Mouse (Mus musculus): Measurements from ENCODE around the gene Foxm1.

Foxm1 gene

DNA sequence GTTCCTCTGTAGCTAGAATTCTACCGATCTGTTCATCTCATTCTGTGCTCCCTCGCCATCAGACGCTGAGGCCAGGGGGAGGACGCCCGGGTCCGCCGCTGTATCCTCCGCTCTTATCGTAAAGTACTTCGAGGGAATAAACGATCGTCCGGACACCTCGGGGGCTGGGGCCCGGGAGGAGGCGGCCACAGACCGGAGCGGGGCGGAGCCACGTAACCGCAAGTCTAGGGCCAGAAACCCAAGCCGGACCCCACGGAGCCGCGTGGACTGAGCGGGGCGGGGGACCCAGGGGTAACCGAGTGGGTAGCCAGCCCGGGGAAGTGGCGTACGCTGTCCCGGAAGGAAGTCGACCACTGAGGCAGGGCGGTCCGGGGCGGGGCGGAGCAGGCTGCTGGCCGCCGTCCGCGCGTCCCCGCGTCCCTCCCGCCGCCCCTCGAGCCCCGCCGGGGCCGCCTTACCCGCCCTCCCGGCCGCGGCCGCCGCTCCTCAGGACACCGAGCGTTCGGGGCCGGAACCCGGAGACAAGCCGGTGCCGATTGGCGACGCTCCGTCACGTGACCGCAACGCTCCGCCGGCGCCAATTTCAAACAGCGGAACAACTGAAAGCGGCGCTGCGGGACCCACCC is at the start of gene Foxm1, which contains the start of gene Rhno1:
Gene Foxm1 (plus strand): TSS at position 587 of the 626 bp plus-strand sequence.
Gene Rhno1 (minus strand): TSS at position 531 of the 626 bp plus-strand sequence.
- DNase-seq, result peak; percentile 87 to 92

GRCm38 (mm10) chr6:128314796-128315195 is 48.0 kb upstream of the Foxm1 start:
- DNase-seq, result no peak

DNA sequence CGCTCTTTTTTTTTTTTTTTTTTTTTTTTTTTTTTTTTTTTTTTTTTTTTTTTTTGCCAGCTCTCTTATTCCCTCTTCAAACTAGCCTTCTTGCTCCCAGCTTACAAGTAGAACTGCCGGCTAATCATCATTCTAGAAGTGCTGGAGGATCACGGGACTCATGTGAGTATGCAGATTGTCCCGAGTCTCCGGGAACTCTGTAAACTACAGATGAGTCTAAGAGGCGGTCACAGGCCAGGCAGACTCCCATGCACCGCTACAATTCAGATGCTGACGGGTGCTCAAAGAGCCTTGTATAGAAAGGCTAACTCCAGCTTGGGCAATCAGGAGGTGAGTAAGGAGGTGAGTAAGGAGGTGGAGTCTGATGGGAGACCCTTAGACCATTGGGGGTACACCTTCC is 47.2 kb upstream of the Foxm1 start:
- DNase-seq, result no peak

- peak; percentile 53 to 76 for DNase-seq
These were observed 44.5 kb upstream of the Foxm1 start for GRCm38 (mm10) chr6:128318317-128318716.

DNA sequence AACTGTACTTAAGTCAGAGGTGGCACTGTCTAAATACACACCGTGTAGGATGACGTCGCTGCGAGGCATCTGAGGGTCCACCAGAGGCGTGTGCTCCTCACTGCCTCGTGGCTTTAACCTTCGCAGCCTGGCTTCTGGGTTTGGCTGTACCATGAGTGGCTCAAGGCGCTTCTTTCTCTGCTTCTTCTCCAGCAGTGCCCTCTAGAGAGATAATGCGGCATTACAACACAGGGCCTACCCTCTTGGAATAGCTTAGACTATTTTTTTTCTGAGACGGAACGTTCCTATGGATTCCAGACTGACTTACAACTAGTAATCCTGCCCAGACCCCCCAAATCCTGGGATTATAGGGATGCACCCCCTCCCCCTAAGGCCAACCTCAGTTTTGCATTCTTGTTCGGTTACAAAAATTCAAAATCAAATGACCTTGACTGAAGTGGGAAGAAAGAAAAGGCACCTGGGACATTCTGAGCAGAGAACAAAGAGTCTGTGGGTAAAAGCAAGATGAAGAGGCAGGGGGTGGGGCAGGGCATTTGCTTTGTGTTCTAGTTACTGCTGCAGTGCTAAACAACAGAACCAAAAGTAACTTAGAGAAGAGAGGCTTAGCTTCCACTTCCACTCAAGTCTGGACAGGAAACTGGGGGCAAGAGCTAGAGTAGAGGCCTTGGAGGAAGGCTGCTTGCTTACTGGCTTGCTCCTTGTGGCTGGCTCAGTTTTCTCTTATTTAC is 28.2 kb upstream of the Foxm1 start:
- DNase-seq, result peak; percentile 80 to 90

DNA sequence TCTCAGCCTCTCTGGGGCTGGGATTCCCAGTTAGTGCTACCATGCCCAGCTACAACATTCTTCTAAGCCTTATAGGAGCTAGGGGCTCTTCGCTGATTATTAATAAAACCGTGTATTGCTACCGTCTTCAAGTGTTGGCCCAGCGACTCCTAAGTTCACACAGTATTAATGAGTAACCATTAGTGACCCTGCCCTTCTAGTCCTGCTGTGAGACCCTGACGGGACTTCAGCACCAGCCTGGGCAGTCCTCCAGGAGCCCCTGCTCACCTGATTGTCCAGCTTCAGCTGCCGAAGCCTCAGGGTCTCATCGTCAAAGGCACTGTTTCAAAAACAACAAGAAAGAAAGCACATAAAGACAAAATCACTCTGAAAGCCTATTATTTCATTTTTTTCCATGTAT is 25.3 kb upstream of the Foxm1 start:
- DNase-seq, result no peak

DNA sequence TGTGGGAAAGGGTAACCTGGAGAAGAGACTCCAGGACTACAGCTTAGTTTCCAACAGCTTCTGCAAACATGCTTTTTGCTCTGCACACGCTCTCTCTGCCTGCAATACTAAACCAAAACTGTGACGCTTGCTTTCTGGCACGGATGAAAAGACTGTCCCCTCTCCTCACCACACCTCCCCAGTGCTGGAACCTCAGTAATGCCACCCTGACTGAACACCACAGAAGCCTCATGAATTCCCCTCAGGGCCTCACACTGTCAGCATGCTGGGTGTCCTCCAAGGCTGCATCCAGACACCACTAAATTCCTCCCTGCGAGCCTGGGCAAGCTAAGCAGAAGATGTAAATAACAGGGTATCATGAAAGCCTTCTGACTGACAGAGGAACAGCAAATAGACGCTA is 23.9 kb upstream of the Foxm1 start:
- DNase-seq, result no peak

GRCm38 (mm10) chr6:128341956-128342723 is 20.6 kb upstream of the Foxm1 start:
- DNase-seq, result no peak

- no peak for DNase-seq
These were observed 17.1 kb upstream of the Foxm1 start for GRCm38 (mm10) chr6:128345623-128346022.

DNA sequence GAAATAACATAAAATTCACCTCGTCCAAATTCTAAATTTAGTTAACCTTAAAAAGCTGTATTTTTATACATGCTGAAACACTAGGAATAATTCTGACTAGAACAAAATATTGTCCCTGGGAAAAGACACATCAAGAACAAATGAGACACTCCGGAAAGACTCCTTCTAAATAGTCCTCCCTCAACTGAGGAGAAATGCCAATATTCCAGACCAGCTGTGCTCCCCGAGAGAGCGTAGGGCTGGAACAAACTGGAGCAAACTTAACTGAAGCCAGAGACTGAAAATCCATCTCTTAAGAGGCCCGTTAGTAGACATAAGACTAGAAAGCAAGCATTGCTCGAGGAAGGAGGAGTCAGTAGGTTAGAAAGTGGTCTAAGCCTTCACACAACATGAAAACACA is 16.0 kb upstream of the Foxm1 start:
- no peak for DNase-seq

GRCm38 (mm10) chr6:128349711-128350110 is 13.1 kb upstream of the Foxm1 start:
- peak in 1 of 2 experiments; percentile 22 for DNase-seq

DNA sequence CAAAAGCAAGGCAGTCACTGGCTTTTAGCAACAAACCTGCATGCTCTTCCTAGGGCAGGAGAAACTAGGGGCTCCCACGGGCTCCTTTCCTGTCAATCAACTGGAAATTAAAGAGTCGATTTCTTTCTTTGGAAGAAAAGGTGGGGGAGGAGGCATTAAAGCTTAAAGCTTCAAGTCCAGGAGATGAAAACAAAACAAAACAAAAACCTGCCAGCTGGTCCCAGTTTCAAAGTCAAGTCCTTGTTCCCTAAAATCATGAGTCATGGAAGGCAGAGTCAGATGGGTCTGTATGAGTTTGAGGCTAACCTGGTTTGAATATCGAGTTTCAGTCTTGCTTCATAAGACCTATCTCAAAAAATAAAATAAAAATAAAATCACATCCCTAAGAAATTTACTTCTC is 8.6 kb upstream of the Foxm1 start:
- no peak for DNase-seq

- peak in 1 of 2 experiments; percentile 53 for DNase-seq
These were observed 7.5 kb upstream of the Foxm1 start for GRCm38 (mm10) chr6:128355201-128355681.

- DNase-seq, result peak; percentile 97 to 99
These were observed 6.9 kb upstream of the Foxm1 start, which contains the start of gene Tulp3 for GRCm38 (mm10) chr6:128355726-128356416. Tulp3 (minus strand) TSS chr6:128355851.

DNA sequence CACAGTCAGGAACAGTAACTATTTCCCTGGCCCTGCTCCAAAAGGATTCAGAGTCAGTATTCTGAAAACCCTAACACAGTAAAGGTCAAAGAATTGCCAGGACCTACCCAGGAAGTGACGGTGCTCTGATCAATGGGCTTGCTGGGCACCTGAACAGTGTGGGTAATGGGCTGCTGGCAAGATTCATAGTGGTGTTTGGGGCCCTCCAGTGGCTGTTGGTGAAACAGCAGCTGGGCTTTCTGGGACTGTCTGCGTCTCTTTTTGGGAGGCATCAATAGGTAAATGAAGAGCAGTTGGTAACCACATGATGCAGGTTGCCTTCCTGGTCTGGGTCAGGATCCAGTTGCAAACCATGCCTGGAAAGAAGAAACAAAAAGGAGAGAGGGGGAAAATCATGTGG is 3.8 kb upstream of the Foxm1 start:
- peak; percentile 80 to 84 for DNase-seq

GRCm38 (mm10) chr6:128361901-128362300 is 866 bp upstream of the Foxm1 start:
- no peak for DNase-seq

DNA sequence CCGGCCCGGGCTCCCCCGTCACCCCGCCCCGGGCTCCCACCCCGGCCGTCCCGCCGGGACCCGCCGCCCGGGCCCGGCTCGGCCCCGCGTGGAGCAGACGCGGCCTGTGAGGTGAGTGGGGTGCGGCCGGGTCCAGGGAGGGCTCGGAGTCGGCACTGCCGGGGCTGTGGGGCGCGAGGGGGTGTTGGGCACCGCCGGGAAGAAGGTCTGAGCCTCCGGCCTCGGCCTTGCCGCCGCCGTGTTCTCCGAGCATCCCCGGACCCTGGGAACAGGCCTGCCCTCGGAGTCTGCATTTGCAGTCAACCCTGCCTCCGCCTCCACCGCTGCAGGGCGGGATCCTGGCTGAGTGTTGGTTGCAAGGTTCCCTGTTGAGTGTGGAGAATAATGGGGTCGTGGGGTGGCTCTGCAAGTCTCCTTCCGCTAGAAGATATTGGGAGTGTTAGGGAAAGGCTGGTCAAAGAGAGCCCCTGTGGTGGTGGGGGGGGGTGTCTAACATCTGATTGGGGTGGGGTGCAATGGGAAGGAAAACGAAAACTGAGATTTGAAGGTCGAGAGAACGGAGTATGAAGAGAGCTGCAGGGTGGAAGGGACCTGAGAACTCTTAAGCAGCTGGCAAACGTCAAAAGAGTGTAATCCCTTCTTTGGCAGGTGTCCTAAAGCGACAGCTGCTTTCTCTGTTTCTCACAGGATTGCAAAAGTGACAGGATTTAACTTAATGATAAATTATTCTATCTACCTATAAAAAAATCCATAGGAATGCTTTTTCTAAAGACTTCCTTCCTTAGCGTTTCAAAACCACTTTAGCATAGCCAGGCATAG is 449 bp downstream of the Foxm1 start:
- no peak for DNase-seq

DNA sequence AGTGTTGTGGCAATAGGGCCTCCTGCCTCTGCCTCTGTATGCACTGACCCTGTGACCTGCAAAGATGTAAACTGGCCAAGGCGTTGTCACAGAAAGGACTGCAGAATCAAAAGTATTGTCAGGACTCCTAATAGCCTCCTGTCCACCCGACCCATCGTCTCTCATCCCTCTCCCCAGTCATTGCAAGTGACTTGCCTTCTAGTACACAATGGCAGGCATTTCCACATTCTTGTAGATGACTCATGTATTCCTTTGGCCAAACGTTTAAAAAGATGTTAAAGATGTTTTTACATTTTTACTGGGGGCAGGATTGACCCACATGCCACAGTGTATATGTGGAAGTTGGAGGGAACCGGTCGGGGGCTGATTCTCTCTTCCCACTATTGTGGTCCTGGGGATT is 2.0 kb downstream of the Foxm1 start:
- DNase-seq, result no peak

DNA sequence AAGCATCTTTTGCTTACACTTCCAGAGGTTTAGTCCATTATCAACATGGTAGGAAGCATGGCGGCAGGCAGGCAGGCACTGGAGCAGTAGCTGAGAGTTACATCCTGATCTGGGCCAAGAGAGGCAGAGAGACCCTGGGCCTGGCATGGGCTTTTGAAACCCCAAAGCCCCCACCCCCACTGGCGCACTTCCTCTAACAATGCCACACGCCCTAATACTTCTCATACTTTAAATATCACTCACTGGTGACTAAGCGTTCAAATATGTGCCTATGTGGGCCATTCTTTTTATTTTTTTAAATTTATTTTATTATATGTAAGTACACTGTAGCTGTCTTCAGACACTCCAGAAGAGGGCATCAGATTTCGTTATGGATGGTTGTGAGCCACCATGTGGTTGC is 3.7 kb downstream of the Foxm1 start:
- no peak for DNase-seq

DNA sequence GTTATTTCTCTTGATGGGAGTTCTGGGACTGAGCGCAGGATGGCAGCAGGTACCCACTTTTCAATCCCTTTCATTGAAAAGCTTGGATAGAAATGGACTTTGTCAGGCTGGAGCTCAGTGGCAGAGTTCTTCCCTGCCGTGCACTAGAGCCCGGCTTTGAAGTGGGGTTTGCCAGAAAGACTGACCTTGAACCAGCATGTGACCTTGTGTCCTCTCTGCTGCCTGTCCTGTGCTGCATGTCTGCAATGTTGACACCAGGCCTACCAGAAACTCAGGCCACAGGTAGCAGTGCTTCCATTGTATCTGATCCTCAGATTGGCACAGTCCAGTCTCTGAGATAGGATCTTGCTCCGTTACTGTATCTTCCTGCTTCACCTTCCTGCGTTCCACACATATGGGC is 7.3 kb downstream of the Foxm1 start:
- DNase-seq, result no peak

- DNase-seq, result no peak
These were observed 12.4 kb downstream of the Foxm1 start, which contains the start of the genes Tex52 and Gm44596 for GRCm38 (mm10) chr6:128375192-128375591. Tex52 (plus strand) TSS chr6:128375456. Gm44596 (plus strand) TSS chr6:128375503.

Data from cerebellum, postnatal 25 days (tissue).